Mouse (Mus musculus) kidney, embryonic 15.5 days (tissue): ENCODE results near the gene Ccr1l1. TPM values are rescaled to one million over a fixed set of nuclear protein-coding genes. Genes with fewer than 3 reads are reported as not detected.

Source experiments
- ATAC-seq: fragments of 200-750 bp; cut with Nextera tagmentation; replicated peaks from 2 replicates; pipeline ENCODE4 v1.8.0; 2017; ENCODE audit warnings: moderate TSS enrichment; ENCODE audit not compliant: low FRiP score
- H3K27ac ChIP-seq: fragments of 300-500 bp; sonication (generic); 2 replicates; pipeline ENCODE4 v1.5.1; 2015; ENCODE audit warnings: mild to moderate bottlenecking, inconsistent platforms
- H3K27me3 ChIP-seq: fragments of 300-500 bp; sonication (generic); 2 replicates; pipeline ENCODE4 v1.6.1; 2015; ENCODE audit warnings: inconsistent platforms
- H3K36me3 ChIP-seq: fragments of 300-500 bp; sonication (generic); 2 replicates; pipeline ENCODE4 v1.6.1; 2015; ENCODE audit warnings: inconsistent platforms
- H3K4me1 ChIP-seq: fragments of 300-500 bp; sonication (generic); 2 replicates; pipeline ENCODE4 v1.6.1; 2015; ENCODE audit warnings: inconsistent platforms
- H3K4me2 ChIP-seq: fragments of 300-500 bp; sonication (generic); 2 replicates; pipeline ENCODE4 v1.6.1; 2015; ENCODE audit warnings: moderate library complexity, mild to moderate bottlenecking, inconsistent platforms
- H3K4me3 ChIP-seq: fragments of 300-500 bp; sonication (generic); replicated peaks from 2 replicates; pipeline ENCODE4 v1.5.1; 2015; ENCODE audit warnings: mild to moderate bottlenecking, inconsistent platforms
- H3K9ac ChIP-seq: fragments of 300-500 bp; sonication (generic); 2 replicates; pipeline ENCODE4 v1.6.1; 2015; ENCODE audit warnings: mild to moderate bottlenecking, inconsistent platforms
- H3K9me3 ChIP-seq: fragments of 300-500 bp; sonication (generic); replicated peaks from 2 replicates; pipeline ENCODE4 v1.6.1; 2016; ENCODE audit warnings: inconsistent platforms
- WGBS: fragments of 180-500 bp; shearing (Covaris S2); methylation state at CpG from one replicate; pipeline ENCODE4 v1.1.7; 2015; ENCODE audit warnings: mixed read lengths; 5-methylcytosine and 5-hydroxymethylcytosine counted together
- polyA plus RNA-seq: library from polyadenylated mRNA; unstranded; fragments of >200 nt; fragmentation: Nextera tagmentation; extraction: Ambion mirVana; gene quantifications from 2 replicates; pipeline ENCODE4 v1.2.1, GENCODE M21; 2015

Ccr1l1 gene
- polyA plus RNA-seq, 1 experiment from 2014 or later: not detected

GRCm38 (mm10) chr9:123932911-123933675, 45.1 kb downstream of the Ccr1l1 start:
- H3K9ac ChIP-seq: no peak overlapping the region
- H3K4me3 ChIP-seq: no peak overlapping the region
- no peak for ATAC-seq
- H3K36me3 ChIP-seq: no peaks in the 10 kb centered on the region
- no peak overlapping the region for H3K27ac ChIP-seq
- no peaks in the 10 kb centered on the region for H3K27me3 ChIP-seq
- H3K9me3 ChIP-seq: no peaks in the 10 kb centered on the region
- 0 out of 2 replicates have a peak, but pooled peaks cover 8% of the 10 kb centered on the region for H3K4me1 ChIP-seq
- H3K4me2 ChIP-seq: no peak overlapping the region
- WGBS: 94% methylated on average over 19 of the region's 19 CpGs

- Histone ChIP-seq H3K36me3 (no peaks in the 10 kb centered on the region), H3K27ac (no peak overlapping the region), H3K4me3 (no peak overlapping the region), H3K9me3 (no peaks in the 10 kb centered on the region), H3K4me1 (0 out of 2 replicates have a peak, but pooled peaks cover 13% of the 10 kb centered on the region), H3K27me3 (no peaks in the 10 kb centered on the region), H3K4me2 (no peak overlapping the region), H3K9ac (no peak overlapping the region)
- WGBS: 76% methylated on average over 5 of the region's 6 CpGs
- ATAC-seq: no peak
Measured at GRCm38 (mm10) chr9:123931761-123932700, 46.2 kb downstream of the Ccr1l1 start.

DNA sequence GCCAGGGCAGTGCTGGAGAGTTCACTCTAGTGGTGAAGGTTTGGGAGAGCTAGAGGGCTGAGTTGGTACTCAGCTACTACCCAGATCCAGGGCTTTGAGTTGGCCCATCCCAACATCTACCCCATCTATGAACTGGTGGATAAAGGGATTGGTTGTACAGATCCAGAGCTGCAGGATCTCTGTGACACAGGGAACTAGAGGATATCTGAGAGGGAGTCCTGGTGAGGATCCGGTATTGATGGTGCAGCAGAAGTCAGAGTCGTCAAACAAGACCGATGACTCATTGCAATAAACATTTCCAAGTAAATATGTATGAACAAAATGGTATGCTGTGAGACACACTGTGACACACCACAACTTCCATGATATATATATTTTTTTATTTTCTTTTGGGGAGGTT, 47.3 kb downstream of the Ccr1l1 start:
- 0 out of 2 replicates have a peak, but pooled peaks cover 13% of the 10 kb centered on the region for H3K4me1 ChIP-seq
- WGBS: 93% methylated on average over 3 of the region's 3 CpGs
- no peaks in the 10 kb centered on the region for H3K9me3 ChIP-seq
- H3K27ac ChIP-seq: no peak overlapping the region
- H3K4me2 ChIP-seq: no peak overlapping the region
- no peak for ATAC-seq
- H3K36me3 ChIP-seq: no peaks in the 10 kb centered on the region
- H3K4me3 ChIP-seq: no peak overlapping the region
- no peaks in the 10 kb centered on the region for H3K27me3 ChIP-seq
- no peak overlapping the region for H3K9ac ChIP-seq

- H3K9ac ChIP-seq: no peak overlapping the region
- no peaks in the 10 kb centered on the region for H3K27me3 ChIP-seq
- H3K4me2 ChIP-seq: no peak overlapping the region
- 81% methylated on average over 3 of the region's 3 CpGs for WGBS
- H3K36me3 ChIP-seq: no peaks in the 10 kb centered on the region
- H3K4me3 ChIP-seq: no peak overlapping the region
- H3K27ac ChIP-seq: no peak overlapping the region
- ATAC-seq: no peak
- H3K9me3 ChIP-seq: no peaks in the 10 kb centered on the region
- H3K4me1 ChIP-seq: peaks cover 17% of the 10 kb centered on the region
Measured at GRCm38 (mm10) chr9:123930476-123930875, 47.7 kb downstream of the Ccr1l1 start.

DNA sequence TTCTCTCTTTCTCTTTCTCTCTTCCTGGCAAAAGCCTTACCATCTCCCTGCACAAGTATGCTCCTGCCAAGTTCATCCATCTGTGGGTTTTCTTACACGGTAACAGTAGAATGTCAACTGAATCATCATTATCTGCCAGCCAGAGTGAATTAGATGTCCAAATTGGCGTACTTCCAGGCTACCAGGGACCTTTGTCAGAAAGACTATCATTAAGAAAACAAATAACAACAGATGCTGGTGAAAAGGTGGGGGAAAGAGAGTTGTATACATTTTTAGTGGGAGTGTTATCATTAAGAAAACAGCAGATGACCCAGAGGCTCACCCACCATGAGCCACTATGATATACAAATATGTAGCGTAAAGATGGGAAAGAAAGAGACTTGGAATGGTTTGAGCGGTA, 48.3 kb downstream of the Ccr1l1 start:
- H3K27me3 ChIP-seq: no peaks in the 10 kb centered on the region
- H3K4me1 ChIP-seq: peaks cover 18% of the 10 kb centered on the region
- no peak for ATAC-seq
- no peak overlapping the region for H3K9ac ChIP-seq
- no peak overlapping the region for H3K4me2 ChIP-seq
- H3K27ac ChIP-seq: no peak overlapping the region
- no peaks in the 10 kb centered on the region for H3K36me3 ChIP-seq
- 67% methylated on average over 4 of the region's 4 CpGs for WGBS
- no peak overlapping the region for H3K4me3 ChIP-seq
- H3K9me3 ChIP-seq: no peaks in the 10 kb centered on the region

DNA sequence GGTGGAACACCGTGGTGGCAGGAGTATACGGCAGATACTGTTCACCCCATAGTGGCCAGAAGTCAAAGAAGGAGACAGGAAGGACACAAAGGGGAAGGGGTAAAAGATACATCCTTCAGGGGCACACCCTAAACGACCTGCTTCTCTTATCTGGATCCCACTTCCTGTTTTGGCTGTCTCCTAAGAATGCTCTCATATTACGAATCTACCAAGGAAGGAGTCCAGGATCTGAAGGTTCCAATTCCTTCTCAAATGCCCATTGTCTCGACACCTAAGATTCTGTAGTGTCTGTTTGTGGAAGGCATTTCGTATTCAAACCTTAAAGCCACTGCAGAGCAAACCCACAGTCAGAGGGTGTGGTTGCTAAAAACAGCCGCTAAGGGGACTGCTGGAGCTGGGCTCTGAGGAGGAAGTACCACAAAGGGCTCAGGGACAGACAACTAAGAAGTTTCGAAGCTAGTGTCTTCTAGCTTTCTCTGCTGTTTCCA, 49.4 kb downstream of the Ccr1l1 start:
- Histone ChIP-seq H3K9me3 (no peaks in the 10 kb centered on the region), H3K27me3 (no peaks in the 10 kb centered on the region), H3K36me3 (no peaks in the 10 kb centered on the region), H3K4me3 (no peak overlapping the region), H3K9ac (no peak overlapping the region), H3K4me1 (peaks cover 25% of the 10 kb centered on the region), H3K4me2 (no peak overlapping the region), H3K27ac (no peak overlapping the region)
- no peak for ATAC-seq
- WGBS: 26% methylated on average over 8 of the region's 8 CpGs

DNA sequence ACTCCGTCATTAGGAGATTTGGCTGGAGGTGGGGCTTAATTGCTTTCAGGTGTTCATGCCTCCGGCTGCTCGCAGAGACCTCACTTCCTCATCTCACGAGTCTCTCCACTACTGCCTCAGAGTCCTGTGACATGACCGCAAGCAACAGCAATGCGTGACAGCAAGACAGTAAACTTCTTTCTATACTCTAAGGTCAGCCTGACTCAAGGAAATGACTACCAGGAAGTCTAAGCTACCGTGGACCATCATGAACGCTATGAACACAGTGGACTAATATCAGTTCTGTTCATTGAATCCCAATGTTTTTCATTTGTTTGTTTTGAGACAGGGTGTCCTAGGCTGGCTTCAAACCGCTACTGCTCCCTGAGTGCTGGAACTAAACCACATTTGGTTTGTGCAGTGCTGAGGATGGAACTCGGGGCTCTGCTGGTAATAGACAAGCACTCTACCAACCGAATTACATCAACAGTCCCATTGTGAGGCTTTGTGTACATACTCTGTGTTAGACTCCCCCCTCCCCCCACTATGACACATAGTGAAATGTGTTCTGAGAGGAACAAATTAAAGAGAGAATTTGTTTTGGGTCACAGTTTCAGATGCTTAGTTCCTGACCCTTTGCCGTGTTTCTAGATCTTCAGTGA, 50.0 kb downstream of the Ccr1l1 start:
- no peaks in the 10 kb centered on the region for H3K9me3 ChIP-seq
- no peak for ATAC-seq
- peaks cover 31% of the 10 kb centered on the region for H3K4me1 ChIP-seq
- 71% methylated on average over 12 of the region's 12 CpGs for WGBS
- no peak overlapping the region for H3K4me2 ChIP-seq
- H3K4me3 ChIP-seq: no peak overlapping the region
- H3K27ac ChIP-seq: no peak overlapping the region
- peaks cover 6% of the 10 kb centered on the region; the same call in 1 of the 2 replicates for H3K27me3 ChIP-seq
- H3K36me3 ChIP-seq: no peaks in the 10 kb centered on the region
- no peak overlapping the region for H3K9ac ChIP-seq

- ATAC-seq: no peak
- WGBS: 34% methylated on average over 16 of the region's 16 CpGs
- Histone ChIP-seq H3K36me3 (no peaks in the 10 kb centered on the region), H3K4me1 (peaks cover 34% of the 10 kb centered on the region), H3K9ac (no peak overlapping the region), H3K27ac (no peak overlapping the region), H3K9me3 (no peaks in the 10 kb centered on the region), H3K4me2 (no peak overlapping the region), H3K4me3 (no peak overlapping the region), H3K27me3 (peaks cover 8% of the 10 kb centered on the region; the same call in 1 of the 2 replicates)
Measured at GRCm38 (mm10) chr9:123927281-123927960, 50.8 kb downstream of the Ccr1l1 start.

Other genes starting within 250 kb of the Ccr1l1 start
- gene Cxcr6, start 171.9 kb downstream of the Ccr1l1 start, polyA plus RNA-seq: 0.29 TPM in 1 of 2 replicates, not detected in the other
- gene Fyco1, start 126.5 kb downstream of the Ccr1l1 start, polyA plus RNA-seq: 12.4 and 15.1 TPM in 2 replicates
- not detected in 2 replicates for gene Xcr1, start 116.4 kb downstream of the Ccr1l1 start, polyA plus RNA-seq
- gene Ccr1, start 9.7 kb downstream of the Ccr1l1 start, polyA plus RNA-seq: 1.9 and 2.7 TPM in 2 replicates
- gene Ccr3, start 43.6 kb upstream of the Ccr1l1 start, polyA plus RNA-seq: 0.08 and 0.15 TPM in 2 replicates
- gene Ccr2, start 123.5 kb upstream of the Ccr1l1 start, polyA plus RNA-seq: 2.2 and 2.6 TPM in 2 replicates
- 0.18 and 0.65 TPM in 2 replicates for gene Ccr5, start 143.1 kb upstream of the Ccr1l1 start, polyA plus RNA-seq